Mouse (Mus musculus): Measurements from ENCODE around the gene Rps27. TPM values are rescaled to one million over a fixed set of nuclear protein-coding genes. Genes with fewer than 3 reads are reported as not detected.

Gene Rps27
- polyA plus RNA-seq, 1 experiment from 2014 or later, result 753 TPM

DNA sequence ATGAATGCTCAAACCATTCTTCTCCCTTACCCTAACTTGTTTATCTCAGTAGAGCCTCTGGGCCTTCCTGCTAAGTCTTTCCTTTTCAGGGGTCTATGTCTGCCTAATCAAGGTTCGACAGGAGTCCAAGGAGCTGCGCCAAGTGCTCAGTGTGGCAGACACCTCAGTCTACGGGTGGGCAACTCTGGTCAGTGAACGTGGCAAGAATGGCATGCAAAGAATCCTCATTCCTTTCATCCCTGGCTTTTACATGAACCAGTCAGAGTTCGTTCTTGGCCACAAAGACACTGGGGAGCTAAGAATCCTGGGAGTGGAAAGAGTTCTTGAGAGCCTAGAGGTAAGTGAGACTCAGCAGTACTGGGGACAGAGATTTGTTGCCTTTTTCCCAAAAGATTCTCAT lies 9.8 kb downstream of the Rps27 start:
- WGBS, result 78% methylated on average over 5 of the region's 5 CpGs
- no peaks in the 10 kb centered on the region for H3K4me1 ChIP-seq
- ATAC-seq (replicated peaks), result no peak

DNA sequence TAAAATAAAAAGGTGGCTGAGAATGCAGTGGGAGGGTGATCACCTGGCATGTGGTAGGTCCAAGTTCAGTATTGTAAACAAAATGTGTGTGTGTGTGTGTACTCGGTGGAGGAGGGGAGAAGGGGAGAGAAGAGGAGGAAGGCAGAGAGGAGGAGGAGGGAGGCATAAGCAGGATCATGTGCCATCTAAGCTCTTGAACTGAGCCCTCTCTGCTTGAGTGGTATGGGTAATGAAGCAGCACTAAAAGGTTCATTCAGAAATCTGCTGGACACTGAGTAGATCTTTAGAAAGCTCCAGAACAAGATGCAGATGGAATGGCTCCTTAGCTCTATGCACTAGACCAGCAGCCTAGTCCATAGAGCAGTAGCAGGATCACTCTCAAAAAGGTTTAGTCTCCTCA lies 10.6 kb downstream of the Rps27 start:
- Histone ChIP-seq H3K27ac (no peak overlapping the region), H3K4me1 (no peaks in the 10 kb centered on the region), H3K4me2 (no peak overlapping the region), H3K36me3 (replicated peaks) (0 out of 2 replicates have a peak, but pooled peaks cover under 1% of the 10 kb centered on the region), H3K9ac (no peak overlapping the region), H3K9me3 (no peaks in the 10 kb centered on the region), H3K27me3 (replicated peaks) (no peaks in the 10 kb centered on the region), H3K4me3 (no peak overlapping the region)
- whole genome bisulfite sequencing, result 71% methylated on average over 1 of the region's 1 CpGs
- no peak for ATAC-seq (replicated peaks)

More for the DNA sequence above, 9.8 kb downstream of the Rps27 start:
- peaks cover 7% of the 10 kb centered on the region; the same call in 1 of the 2 replicates for H3K36me3 ChIP-seq (replicated peaks)
- H3K27me3 ChIP-seq (replicated peaks), result no peaks in the 10 kb centered on the region
- H3K9ac ChIP-seq, result no peak overlapping the region
- H3K27ac ChIP-seq, result no peak overlapping the region
- H3K4me3 ChIP-seq, result no peak overlapping the region
- H3K4me2 ChIP-seq, result no peak overlapping the region
- no peaks in the 10 kb centered on the region for H3K9me3 ChIP-seq

DNA sequence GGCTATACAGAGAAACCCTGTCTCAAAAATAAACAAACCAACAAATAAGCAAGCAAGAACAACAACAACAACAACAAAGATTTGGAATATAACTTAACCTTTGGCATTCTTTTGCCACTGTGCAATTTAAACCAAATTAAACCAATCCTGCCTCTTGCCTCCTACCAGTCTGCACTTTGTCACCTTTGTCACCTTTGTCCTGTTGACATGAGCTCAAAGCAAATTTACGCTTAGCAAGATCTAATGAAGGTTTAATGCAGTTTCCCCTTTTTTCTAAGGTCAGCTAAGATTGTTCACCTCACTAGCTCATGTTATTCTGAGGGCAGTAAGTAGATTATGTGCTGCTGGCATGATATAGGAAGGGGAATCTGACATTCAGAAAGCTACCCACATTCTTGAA lies 15.9 kb downstream of the Rps27 start:
- H3K4me3 ChIP-seq, result no peak overlapping the region
- no peak overlapping the region for H3K27ac ChIP-seq

DNA sequence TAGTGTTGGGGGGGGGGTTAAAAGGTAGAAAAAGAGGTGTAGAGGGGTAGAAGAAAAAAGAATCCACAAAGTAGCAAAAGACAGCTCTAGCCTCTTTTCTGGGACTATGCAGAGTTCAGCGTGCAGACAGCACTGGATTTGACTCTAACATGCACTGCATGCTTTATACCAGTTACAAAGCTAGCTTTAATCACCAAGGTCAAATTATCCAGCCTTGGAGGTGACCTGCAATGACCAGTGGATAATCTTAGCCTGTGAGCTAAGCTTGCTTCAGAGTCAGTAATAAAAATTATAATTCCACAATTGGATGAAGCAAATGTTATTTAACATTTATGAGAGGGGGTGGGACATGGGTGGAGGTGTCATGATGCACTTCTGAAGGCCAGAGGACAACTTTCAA lies 17.8 kb downstream of the Rps27 start:
- Histone ChIP-seq H3K4me1 (no peaks in the 10 kb centered on the region), H3K27ac (no peak overlapping the region), H3K27me3 (replicated peaks) (no peaks in the 10 kb centered on the region), H3K36me3 (replicated peaks) (no peaks in the 10 kb centered on the region), H3K4me3 (no peak overlapping the region), H3K9me3 (no peaks in the 10 kb centered on the region), H3K9ac (no peak overlapping the region), H3K4me2 (no peak overlapping the region)
- WGBS, result 80% methylated on average over 1 of the region's 1 CpGs
- ATAC-seq (replicated peaks), result no peak

More for the DNA sequence above, 15.9 kb downstream of the Rps27 start:
- H3K9me3 ChIP-seq, result no peaks in the 10 kb centered on the region
- no peaks in the 10 kb centered on the region for H3K4me1 ChIP-seq
- no peak for ATAC-seq (replicated peaks)
- WGBS, result 95% methylated on average over 1 of the region's 1 CpGs
- H3K4me2 ChIP-seq, result no peak overlapping the region
- no peak overlapping the region for H3K9ac ChIP-seq
- no peaks in the 10 kb centered on the region for H3K27me3 ChIP-seq (replicated peaks)
- H3K36me3 ChIP-seq (replicated peaks), result no peaks in the 10 kb centered on the region

DNA sequence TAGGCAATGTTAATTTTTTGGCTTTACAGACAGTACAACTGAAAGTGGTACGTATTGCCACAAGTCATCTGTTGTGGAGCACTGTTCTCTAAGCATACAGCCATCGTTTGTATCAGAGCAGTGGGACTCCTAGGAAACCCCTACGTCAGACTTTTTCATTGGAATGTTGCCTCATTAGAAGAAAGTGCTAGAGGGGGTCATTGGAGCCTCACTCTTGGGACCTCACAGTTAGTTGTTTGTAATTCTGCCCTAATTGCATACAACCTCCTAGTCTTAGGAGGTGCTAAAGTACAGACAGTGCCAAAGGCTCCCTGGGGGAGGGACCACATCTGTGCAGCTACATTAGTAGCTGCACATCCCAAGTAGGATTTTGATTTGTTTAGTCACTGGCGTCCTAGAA lies 18.7 kb downstream of the Rps27 start:
- Histone ChIP-seq H3K27me3 (replicated peaks) (no peaks in the 10 kb centered on the region), H3K27ac (no peak overlapping the region), H3K36me3 (replicated peaks) (no peaks in the 10 kb centered on the region), H3K4me3 (no peak overlapping the region), H3K9ac (no peak overlapping the region), H3K4me2 (no peak overlapping the region), H3K9me3 (no peaks in the 10 kb centered on the region), H3K4me1 (no peaks in the 10 kb centered on the region)
- ATAC-seq (replicated peaks), result no peak
- 51% methylated on average over 4 of the region's 4 CpGs for WGBS

DNA sequence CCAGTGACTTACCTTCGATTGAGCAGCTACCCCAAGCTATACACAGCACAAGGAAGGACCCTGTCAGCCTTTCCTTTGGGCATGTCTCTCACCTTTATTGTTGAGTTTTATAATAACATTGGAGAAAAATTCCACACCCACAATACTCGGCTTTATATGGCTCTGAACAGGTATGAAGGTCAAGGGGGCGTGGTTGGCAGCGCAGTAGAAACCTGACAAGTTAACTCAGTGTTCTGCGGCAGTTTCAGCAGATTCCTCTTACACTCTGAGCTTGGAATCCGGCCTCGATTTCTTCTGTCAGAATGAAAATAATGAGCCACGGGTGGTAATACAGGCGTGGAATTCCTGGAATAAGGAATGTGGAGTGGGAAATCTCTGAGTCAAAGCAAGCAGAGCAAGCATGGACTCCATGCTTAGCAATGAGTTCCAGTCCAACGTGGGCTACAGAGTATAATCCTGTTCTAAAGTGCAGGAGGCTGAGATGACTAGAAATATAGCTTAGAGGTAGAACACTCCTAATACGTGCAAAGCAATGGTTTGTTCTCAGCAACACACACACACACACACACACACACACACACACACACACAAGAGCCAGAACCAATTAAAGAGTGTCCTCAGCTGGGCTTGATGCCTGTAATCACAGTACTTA lies 22.5 kb downstream of the Rps27 start:
- ATAC-seq (replicated peaks), result no peak
- 84% methylated on average over 11 of the region's 11 CpGs for WGBS

DNA sequence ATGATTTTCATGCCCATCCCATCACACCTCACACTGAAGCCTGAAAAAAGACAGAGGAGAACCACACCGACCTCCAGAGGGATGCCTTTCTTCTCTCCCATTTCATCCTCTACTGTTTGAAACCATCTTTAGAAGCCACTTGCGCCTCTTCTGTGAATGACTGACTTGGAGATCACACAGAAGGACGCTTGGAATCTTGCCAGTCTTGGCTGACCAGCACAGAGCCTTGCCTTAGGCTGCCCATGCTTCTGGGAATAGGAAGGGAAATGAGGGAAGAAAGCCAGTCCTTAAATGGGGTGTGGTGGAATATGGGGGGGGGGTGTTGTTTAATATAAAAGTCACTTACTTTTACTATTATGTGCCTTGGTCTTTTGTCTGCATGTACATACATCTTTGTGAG lies 29.9 kb downstream of the Rps27 start:
- no peaks in the 10 kb centered on the region for H3K27me3 ChIP-seq (replicated peaks)
- ATAC-seq (replicated peaks), result no peak
- H3K9me3 ChIP-seq, result no peaks in the 10 kb centered on the region
- H3K36me3 ChIP-seq (replicated peaks), result no peaks in the 10 kb centered on the region
- 68% methylated on average over 3 of the region's 3 CpGs for WGBS
- no peaks in the 10 kb centered on the region for H3K4me1 ChIP-seq
- no peak overlapping the region for H3K9ac ChIP-seq
- no peak overlapping the region for H3K4me2 ChIP-seq
- H3K27ac ChIP-seq, result no peak overlapping the region
- H3K4me3 ChIP-seq, result no peak overlapping the region

More for the DNA sequence above, 22.5 kb downstream of the Rps27 start:
- Histone ChIP-seq H3K9ac (no peak overlapping the region), H3K36me3 (replicated peaks) (no peaks in the 10 kb centered on the region), H3K4me3 (no peak overlapping the region), H3K9me3 (no peaks in the 10 kb centered on the region), H3K27ac (no peak overlapping the region), H3K4me1 (no peaks in the 10 kb centered on the region), H3K27me3 (replicated peaks) (no peaks in the 10 kb centered on the region), H3K4me2 (no peak overlapping the region)

DNA sequence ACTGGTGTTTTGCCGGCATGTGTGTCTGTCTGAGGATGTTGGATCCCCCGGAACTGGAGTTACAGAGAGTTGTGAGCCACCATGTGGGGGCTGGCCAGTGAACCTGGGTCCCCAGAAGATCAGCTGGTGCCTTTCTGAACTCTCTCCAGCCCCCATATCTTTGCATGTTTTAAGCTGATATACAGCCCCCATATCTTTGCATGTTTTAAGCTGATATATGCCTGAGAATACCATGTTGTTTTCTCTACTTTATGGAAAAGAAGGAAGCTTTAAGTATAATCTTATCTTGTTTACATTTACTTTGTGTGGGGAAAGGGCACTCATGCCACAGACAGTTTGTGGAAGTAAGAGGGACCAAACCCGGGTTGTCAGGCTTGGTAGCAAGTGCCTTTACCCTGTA lies 33.9 kb downstream of the Rps27 start:
- Histone ChIP-seq H3K9me3 (no peaks in the 10 kb centered on the region), H3K9ac (no peak overlapping the region), H3K4me1 (no peaks in the 10 kb centered on the region), H3K4me3 (no peak overlapping the region), H3K36me3 (replicated peaks) (no peaks in the 10 kb centered on the region), H3K27me3 (replicated peaks) (no peaks in the 10 kb centered on the region), H3K27ac (no peak overlapping the region), H3K4me2 (no peak overlapping the region)
- ATAC-seq (replicated peaks), result no peak
- 81% methylated on average over 3 of the region's 3 CpGs for WGBS

Other genes starting within 250 kb of the Rps27 start
- 106 and 121 TPM in 2 replicates for gene Hax1, start 214.9 kb downstream of the Rps27 start, polyA plus RNA-seq (2015; fragmentation: Nextera tagmentation; extraction: Ambion mirVana)
- 205 and 210 TPM in 2 replicates for gene 4933434E20Rik, start 162.0 kb downstream of the Rps27 start, polyA plus RNA-seq (2015; fragmentation: Nextera tagmentation; extraction: Ambion mirVana)
- 126 and 135 TPM in 2 replicates for gene Ubap2l, start 161.0 kb downstream of the Rps27 start, polyA plus RNA-seq (2015; fragmentation: Nextera tagmentation; extraction: Ambion mirVana)
- 382 TPM in 2 replicates for gene Tpm3, start 141.0 kb downstream of the Rps27 start, polyA plus RNA-seq (2015; fragmentation: Nextera tagmentation; extraction: Ambion mirVana)
- gene Nup210l, start 109.5 kb downstream of the Rps27 start, polyA plus RNA-seq (2015; fragmentation: Nextera tagmentation; extraction: Ambion mirVana), result 0.26 and 0.43 TPM in 2 replicates
- 23.8 and 26.0 TPM in 2 replicates for gene Rab13, start within 50 bp of the Rps27 start, polyA plus RNA-seq (2015; fragmentation: Nextera tagmentation; extraction: Ambion mirVana)
- 90.6 and 94.3 TPM in 2 replicates for gene Jtb, start 17.9 kb upstream of the Rps27 start, polyA plus RNA-seq (2015; fragmentation: Nextera tagmentation; extraction: Ambion mirVana)
- 1.6 and 2.3 TPM in 2 replicates for gene Creb3l4, start 29.9 kb upstream of the Rps27 start, polyA plus RNA-seq (2015; fragmentation: Nextera tagmentation; extraction: Ambion mirVana)
- gene Slc39a1, start 34.5 kb upstream of the Rps27 start, polyA plus RNA-seq (2015; fragmentation: Nextera tagmentation; extraction: Ambion mirVana), result 48.4 and 52.1 TPM in 2 replicates
- gene Crtc2, start 40.5 kb upstream of the Rps27 start, polyA plus RNA-seq (2015; fragmentation: Nextera tagmentation; extraction: Ambion mirVana), result 24.0 and 26.6 TPM in 2 replicates
- gene Dennd4b, start 51.5 kb upstream of the Rps27 start, polyA plus RNA-seq (2015; fragmentation: Nextera tagmentation; extraction: Ambion mirVana), result 7.4 and 11.2 TPM in 2 replicates
- 13.2 and 14.5 TPM in 2 replicates for gene Gatad2b, start 79.5 kb upstream of the Rps27 start, polyA plus RNA-seq (2015; fragmentation: Nextera tagmentation; extraction: Ambion mirVana)
- gene Slc27a3, start 176.3 kb upstream of the Rps27 start, polyA plus RNA-seq (2015; fragmentation: Nextera tagmentation; extraction: Ambion mirVana), result 35.1 and 38.6 TPM in 2 replicates
- gene Ints3, start 220.0 kb upstream of the Rps27 start, polyA plus RNA-seq (2015; fragmentation: Nextera tagmentation; extraction: Ambion mirVana), result 37.8 and 39.2 TPM in 2 replicates

Measured in midbrain, embryonic 15.5 days (tissue).